ENCODE assay signal across 19 mouse cellular contexts in the genomic region with DNA sequence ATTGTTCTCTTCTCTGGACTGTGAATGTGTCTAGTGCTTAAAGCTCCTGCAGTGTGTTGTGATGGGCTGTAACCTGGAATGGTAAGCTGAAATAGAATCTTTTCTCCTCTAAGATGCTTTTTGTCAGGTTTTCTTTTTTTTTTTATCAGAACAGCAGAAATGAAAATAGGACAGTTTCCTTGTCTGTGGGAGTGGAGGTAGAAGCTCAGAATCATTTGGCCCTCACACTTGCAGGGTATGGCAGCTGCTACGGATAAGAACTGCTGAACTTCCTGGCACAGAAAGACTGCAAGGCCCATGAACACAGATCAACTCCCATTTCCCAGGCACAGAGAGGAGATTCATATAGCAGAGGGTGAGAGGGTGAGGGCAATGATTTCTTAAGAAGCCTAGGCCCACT.
"Had no signal": no experiment of that assay in that cellular context is flagged by ENCODE, and none has a peak within 500 bp of the region (broad histone marks: within the 10 kb centered on the region; RNA-seq: fewer than 3 reads in every experiment).

No protein-coding gene starts in this region.

- ATAC-seq: forebrain, embryonic 13.5 days; forebrain, embryonic 14.5 days; forebrain, embryonic 15.5 days; forebrain, embryonic 16.5 days; forebrain, postnatal 0 days had no signal

- DNase-seq: cerebellum, adult 9-11 months; cerebellum, postnatal 10 days; cerebellum, postnatal 14 days; cerebellum, postnatal 25 days; cerebellum, postnatal 36 days; embryo, embryonic 11 days; forebrain, postnatal 0 days; gastrocnemius, adult 2 months; gastrocnemius, postnatal 10 days; gastrocnemius, postnatal 14 days; gastrocnemius, postnatal 25 days; gastrocnemius, postnatal 36 days; heart, adult 11 months; heart, adult 18-20 months; heart, adult 2 months had no signal
